Mouse (Mus musculus) 3134 (cell line): ENCODE data around the gene Adgrv1.
"Not testable (repeated sequence)": the region's sequence is repeated elsewhere in the genome, so short reads cannot be mapped to it uniquely, and the experiment has no call there.

Experiments
- DNase-seq: peaks from one replicate; pipeline ENCODE4 v3.0.0-alpha.2; 2011; ENCODE audit warnings: low spot score; ENCODE audit not compliant: insufficient read length; ENCODE audit errors: extremely low read depth

The Adgrv1 gene

DNA sequence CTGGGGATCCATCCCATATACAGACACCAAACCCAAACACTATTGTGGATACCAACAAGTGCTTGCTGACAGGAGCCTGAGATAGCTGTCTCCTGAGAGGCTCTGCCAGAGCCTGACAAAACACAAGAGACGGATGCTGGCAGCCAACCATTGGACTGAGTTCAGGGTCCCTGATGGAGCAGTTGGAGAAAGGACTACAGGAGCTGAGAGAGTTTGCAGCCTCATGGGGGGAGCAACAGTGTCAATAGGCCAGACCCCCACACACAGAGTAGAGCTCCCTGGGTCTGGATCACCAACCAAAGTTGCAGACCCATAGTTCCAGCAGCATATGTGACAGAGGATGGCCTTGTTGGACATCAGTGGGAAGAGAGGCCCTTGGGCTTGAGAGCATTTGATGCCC is 5.1 kb downstream of the Adgrv1 start:
- not testable (repeated sequence) for DNase-seq

DNA sequence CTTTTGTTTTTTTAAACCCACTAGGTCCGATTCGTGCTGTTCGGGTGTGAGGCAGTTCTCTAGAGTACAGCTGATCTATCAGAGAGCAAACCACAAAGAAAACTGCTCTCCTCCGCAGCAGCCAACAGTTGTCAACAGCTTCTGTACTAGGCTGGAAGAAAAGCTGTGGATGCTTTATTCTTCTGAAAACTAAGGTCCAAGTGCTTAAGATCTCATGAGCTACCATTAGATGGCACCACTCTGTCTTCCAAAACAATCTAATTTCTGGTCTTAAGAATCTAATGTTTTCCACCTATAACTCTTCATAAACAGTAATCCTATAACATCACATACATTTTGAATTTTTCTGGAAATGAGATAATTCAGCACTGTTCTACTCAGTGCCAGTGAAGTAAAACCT is 22.6 kb downstream of the Adgrv1 start:
- DNase-seq, result no peak

DNA sequence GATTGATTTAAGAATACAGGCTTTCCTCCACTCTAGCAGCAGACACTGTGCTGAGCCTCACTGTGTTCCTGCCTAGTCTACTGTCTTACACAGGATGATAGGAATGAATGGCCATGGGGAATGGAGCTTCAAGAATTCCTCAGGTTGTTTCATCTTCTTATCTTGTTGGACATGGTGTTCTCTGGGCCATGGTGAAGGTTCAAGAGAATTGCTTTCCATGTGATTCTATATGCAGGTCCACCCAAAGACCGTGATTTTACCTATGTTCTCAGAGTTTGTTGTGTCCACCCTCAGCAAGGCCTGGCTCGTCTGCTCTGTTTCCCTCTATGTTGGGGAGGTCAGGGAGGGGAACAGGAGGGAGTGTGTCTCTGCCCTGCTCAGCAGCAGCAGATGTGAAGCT is 26.0 kb downstream of the Adgrv1 start:
- DNase-seq, result no peak

DNA sequence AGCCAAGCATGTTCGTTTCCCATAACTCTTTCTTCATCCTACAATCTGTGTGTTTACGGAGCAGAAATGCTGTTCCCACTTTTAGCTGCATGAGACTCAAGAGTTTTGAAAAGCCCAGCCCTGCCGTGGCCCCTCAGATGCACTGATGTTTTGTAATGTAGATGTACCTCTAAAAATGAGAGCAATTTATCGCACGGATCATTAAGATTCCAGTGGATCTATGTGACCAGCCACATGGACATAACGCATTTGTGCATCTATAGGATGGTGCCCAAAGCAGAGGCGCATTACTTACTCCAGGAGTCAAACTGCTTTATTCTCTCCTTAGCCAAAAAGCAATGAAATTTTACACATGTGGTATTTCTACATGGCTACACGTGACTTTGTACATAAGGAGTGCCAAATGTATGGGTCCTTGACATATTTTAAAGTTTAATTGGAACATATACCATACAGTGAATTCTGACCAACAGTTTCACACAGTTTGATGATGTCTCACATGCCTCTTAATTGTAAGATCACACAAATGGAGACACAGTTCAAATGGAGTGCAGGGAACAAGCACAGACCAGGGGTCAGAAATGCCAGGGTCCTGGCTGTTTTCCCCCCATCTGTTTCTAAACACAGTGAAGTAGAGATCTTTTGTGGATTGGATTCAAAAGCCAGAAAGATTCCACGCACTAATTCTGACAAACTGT is 35.9 kb downstream of the Adgrv1 start:
- no peak for DNase-seq

DNA sequence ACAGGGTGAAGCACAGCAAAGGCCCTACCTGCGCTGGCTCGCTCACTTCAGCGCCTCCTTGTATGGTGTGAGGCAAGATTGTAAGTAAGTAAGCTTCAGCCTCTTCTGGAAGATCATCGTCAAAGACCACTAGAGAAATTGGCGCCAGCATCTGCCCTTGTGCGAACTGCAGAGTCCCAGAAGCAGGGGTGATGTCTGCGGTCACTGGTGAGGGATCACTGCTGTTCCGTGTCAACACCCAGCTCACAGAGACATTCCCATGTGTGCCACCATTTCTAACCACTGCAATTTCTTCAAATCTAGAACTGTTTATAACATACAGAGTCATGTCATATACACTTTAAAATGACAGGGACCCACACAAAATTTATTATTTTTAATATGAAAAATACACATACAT is 54.3 kb downstream of the Adgrv1 start:
- DNase-seq, result no peak

DNA sequence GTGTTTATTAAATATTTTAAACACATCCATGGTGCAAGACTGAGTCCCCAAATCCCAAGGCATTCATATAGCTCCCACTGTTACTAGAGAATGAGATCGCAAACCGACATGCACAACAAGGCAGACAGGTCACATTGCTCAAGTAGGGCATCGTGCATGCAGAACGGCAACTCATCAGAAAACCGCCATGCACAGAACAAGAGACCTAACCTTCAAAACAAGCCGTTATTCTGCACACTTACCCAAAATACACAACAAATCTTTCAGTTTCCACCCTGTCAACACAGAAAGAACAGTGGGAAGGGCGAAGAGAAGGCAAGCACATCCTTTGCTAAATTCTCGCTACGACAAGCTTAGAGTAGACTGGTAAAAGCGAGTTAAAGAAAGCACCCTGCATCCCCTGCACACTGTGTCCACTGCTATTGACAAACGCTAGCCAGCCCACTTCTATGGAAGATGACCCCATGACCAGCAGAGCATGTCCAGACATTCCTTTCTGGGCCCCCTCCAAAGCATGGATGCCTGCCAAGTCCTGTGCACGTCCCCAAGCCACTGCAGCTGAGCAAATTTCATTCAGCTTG is 62.6 kb downstream of the Adgrv1 start:
- DNase-seq, result no peak

DNA sequence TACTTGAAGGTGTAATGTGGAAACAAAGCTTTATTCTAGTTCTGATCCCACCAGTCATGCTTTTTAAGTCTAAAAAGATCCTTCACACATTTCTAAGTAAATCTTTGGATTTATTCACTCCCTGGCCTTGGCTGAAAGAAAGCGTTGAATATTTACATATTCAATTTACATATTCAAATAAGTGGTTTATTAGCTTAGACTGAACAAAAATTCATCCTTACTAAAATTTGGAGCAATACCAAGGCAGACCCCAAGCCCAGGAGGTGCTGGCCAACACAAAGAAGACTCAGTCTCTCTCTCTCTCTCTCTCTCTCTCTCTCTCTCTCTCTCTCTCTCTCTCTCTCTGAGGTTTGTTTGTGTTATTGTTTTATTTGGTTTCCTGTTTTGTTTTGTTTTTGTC is 82.9 kb downstream of the Adgrv1 start:
- no peak for DNase-seq

DNA sequence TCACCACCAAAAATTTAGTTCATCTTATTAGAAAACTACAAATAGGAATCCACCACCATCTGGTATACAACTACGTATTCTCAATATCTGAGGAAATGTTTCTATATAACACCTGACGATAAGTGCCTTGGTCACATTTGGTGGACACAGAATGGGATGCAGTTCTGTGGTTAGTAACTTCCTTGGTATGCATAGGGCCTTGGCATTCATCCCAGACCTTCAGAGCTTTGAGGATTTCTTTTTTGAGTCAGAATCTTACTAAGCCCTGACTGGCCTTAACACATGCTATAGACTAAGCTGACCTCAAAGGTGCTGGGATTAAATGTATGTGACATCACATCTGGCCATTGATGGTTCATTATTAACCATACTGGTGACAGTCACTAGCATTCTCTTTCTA is 98.0 kb downstream of the Adgrv1 start:
- no peak for DNase-seq

DNA sequence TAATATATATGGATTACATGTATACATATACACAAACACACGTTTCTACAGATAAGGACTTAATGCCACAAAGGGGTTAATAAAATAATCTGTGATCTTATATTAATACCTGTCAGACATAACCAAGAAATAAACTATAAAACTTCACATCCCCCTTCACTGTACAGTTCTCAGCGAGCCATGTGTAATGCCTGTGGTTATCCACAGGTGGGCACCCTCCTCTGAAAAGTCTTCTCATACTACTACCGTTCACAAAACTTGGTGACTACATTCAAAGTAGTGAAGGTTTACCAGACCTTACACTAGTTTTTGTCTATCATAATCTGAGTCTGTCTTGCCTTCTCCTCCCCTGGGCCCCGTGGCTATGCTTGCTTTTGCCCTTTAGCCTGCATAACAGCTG is 106.3 kb downstream of the Adgrv1 start:
- DNase-seq, result no peak

DNA sequence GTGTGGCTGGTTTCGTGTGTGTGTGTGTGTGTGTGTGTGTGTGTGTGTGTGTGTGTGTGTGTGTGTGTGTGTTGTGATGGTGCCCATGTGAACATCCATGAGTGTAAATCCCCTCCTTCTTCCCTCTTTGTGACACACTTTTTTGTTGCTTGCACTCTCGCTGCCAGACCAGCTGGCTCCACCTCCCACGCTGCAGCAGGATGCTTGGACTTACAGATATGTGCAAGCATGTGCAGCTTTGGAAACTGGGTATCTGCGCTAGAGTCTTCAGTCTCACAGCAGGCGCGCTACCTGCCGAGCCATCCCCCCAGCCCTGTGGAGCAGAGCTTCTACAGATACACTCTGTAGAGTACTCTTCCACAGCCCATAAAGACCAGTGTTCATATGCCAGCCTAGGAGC is 122.8 kb downstream of the Adgrv1 start:
- DNase-seq, result no peak

DNA sequence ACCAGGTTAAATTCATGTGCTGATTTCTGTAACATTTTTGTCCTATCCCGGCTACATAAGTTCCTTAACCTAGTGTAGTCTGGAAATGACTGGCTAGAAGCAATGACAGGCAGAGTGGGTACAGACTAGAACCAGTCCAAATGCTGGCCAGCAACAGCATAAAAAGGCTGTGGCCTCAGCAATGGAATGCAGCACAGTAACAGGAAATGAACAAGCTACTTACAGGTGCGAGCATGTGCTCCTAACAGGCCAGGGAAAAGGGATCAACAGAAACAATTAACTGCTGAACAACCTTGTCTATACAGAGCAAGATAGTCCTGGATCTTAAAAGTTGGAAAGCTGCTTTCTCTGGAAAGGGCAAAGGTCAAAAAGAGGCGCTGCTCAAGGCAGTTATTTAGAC is 135.9 kb downstream of the Adgrv1 start:
- DNase-seq, result no peak

DNA sequence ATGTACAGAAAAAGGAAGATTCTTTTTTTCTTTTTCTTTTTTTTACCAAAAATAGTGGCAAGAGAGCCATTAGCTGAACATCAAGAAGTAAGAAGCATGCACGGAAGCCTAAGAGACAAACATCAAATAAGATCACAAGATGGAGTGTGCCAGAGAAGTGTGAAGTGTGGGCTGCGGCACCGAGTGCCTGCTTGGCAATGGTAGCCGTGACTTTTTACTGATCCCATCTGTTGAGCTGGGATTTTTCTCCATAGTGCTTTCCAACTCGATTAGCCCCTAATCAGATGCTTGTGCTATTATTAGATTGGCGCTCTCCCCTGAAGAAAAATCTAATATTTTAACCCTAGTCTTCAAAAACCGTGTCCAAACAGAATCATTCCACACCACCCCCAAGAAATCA is 141.0 kb downstream of the Adgrv1 start:
- DNase-seq, result no peak

DNA sequence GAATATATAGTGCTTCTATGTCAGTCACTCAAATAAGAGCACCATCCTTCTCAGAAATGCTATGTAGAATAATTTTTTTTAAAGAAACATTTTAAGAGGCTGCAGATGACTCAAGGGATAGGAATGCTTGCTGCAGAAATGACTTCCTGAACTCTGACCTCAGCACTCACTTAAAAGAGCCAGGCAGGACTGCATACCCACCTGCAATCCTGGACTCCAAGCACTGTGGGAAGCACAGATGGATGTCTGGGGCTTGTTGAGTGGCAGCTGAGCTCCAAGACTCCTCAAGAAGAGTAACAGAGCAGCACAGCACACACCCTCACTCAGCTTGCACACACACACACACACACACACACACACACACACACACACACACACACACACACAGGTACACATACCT is 146.0 kb downstream of the Adgrv1 start:
- no peak for DNase-seq

DNA sequence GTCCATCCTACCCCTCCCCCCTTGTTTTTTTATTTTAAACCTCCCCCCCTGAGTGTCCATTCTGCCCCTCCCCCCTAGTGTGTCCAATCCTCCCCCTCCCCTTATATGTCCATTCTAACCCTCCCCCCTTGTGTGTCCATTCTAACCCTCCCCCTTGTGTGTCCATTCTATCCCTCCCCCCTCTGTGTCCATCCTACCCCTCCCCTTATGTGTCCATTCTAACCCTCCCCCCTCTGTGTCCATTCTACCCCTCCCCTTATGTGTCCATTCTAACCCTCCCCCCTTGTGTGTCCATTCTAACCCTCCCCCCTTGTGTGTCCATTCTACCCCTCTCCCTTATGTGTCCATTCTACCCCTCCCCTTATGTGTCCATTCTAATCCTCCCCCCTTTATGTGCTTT is 159.2 kb downstream of the Adgrv1 start:
- no peak for DNase-seq

DNA sequence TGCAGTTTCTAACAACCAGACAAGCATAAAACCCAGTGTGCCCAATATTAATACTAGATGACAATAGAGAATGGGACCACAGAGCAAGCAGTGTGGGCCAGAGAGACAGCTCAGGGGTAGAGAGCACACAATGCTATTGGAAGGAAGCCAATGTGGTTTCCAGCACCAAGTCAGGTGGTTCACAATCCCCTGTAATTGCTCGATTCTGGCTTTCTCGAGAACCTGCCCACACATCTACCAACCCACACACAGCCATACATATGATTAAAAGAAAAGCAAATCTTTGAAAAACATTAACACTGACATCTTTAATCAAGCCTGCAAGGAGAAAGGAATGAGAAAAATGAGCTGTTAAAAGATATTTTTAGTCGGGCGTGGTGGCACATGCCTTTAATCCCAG is 166.3 kb downstream of the Adgrv1 start:
- DNase-seq, result no peak

DNA sequence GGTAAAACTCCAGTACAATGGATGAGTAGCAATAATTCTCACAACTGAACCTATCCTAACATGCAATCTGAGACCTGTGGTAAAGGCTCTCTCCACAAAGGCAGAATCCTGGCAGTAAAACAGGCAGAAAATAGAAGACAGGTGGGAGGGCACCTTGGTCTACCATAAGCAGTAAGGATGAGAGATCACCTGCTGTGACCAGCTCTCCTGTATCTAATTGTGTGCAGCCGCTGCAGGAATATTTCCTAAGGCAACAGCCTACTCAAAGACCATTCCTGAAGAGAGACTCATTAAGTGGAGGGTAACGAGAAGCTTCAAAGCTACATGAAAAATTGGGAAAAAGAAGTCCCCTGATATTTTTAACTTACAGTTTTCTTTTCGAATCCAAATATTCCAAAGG is 167.2 kb downstream of the Adgrv1 start:
- DNase-seq, result no peak

DNA sequence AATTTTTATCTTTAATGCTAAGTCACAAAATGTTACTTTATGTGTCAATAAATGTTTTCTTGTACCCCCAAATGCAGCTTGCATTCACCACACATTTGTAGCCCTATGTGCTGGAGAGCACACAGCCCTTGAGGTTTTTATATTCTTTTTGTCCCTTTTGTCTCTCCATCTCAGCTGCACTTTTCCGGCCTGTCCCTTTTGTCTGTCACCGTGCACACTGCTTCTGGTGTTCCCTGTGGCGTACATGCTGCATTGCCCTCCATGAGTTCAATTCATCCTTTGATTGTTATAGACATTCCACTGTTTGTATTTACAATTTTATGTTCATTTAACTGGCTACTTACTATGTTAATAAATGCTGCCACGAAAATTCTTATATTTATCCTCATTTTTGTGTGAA is 183.3 kb downstream of the Adgrv1 start:
- DNase-seq, result no peak

DNA sequence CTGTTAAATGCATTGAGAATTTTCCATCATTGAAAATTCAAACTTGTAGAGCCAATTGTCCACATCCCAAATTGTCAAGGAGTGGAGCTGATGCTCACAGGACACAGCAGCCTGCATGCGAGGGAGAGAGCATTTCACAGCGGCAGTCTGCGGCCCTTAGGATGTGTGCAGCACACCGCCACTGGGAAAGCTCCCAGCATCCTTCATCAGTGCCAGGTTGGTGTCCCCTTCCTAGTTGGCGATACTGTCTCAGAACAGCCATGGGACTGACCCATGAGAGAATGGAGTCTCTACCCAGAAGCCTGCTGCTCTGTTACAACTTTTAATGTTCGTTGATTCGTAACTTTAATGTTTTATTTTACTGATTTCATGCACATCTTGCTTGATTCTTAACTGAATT is 183.8 kb downstream of the Adgrv1 start:
- no peak for DNase-seq

DNA sequence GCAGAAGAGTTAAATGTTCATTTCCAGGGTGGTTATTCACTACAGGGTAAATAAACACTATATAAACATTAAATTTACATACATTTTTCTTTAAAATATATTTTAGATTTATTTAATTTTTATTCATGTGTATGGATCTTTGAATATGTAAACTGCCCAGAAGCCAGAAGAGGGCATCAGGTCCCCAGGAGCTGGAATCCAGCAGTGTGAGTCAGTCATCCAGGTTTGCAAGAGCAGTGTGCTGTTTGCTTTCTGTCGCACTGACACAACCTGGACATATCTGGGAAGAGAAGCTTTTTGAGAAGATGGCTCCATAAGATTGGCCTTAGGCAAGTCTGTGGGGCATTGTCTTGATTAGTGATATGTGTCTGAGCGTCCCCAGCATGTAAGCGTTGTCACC is 191.5 kb downstream of the Adgrv1 start:
- DNase-seq, result no peak

DNA sequence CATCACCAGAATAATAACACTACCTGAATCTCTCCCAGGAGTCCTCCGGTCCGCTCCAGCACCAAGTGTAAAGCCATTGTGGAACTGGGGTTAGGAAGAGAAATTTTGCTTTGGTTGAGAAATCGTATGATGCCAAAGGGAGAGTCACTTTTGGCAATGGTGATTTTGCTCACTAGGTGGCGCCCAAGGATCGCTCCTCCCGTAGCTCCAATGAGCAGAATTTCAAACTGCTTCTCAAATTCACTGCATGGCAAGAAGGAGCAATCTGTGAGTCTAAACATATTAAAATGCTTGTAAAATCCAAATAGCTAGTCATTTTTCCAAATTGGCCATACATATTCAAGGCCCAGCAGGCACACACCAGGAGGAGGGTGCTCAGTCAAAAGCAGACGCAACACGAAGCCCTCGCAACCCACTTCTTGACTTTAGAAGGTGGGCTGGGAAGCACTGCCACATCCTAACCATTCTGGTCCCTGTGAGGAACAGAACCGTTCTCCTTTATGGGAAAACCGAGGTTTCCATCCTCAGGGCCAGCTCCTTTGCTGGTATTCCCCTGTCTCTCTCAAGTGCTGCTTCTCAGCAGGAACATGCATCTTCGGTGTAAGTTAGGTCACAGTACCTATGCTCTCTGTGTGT is 193.4 kb downstream of the Adgrv1 start:
- DNase-seq, result peak; percentile 16

DNA sequence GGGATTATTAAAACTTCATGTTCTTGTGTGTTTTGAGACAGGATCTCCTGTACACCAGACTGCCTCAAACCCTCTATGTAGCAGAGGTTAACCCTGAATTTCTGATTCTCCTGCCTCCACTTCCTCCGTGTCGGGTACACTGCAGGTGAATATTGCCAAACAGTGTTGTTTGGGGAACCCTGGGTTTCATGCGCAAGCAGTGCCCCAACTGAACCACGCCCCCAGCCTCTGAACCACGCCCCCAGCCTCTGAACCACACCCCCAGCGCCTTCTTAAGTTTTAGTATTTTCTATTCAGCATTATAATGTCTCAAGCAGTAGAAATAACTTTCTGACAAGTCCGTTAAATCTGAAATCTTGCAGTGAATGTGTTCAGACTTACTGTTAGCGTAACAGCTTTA is 195.9 kb downstream of the Adgrv1 start:
- no peak for DNase-seq
